Mouse (Mus musculus) stomach, adult 2 months (tissue): ENCODE results near the gene Ahnak. TPM values are rescaled to one million over a fixed set of nuclear protein-coding genes. Genes with fewer than 3 reads are reported as not detected.

ENCODE experiments used
- polyA plus RNA-seq: library from polyadenylated mRNA; depleted of rRNA; stranded (reverse); fragments of >200 nt; gene quantifications from 2 replicates; pipeline ENCODE4 v1.2.3, GENCODE M21; 2012; rRNA removed

Gene Ahnak
- polyA plus RNA-seq = 6.4 and 12.5 TPM in 2 replicates

GRCm38 (mm10) chr19:8989066-8989566, at the start of gene Ahnak:
Ahnak (plus strand) TSS chr19:8989284.

GRCm38 (mm10) chr19:8941515-8942217, 47.4 kb upstream of the Ahnak start, which contains the start of gene Mta2:
Mta2 (plus strand) TSS chr19:8941875.

GRCm38 (mm10) chr19:8953135-8954039, 35.7 kb upstream of the Ahnak start, which contains the start of gene Tut1:
Tut1 (plus strand) TSS chr19:8953847.

GRCm38 (mm10) chr19:8966590-8967372, 22.3 kb upstream of the Ahnak start, which contains the start of gene Eef1g:
Eef1g (plus strand) TSS chr19:8967041.

GRCm38 (mm10) chr19:9087821-9088220, 98.7 kb downstream of the Ahnak start, which contains the start of gene Scgb1a1:
Scgb1a1 (minus strand) TSS chr19:9087958.

Other genes starting within 250 kb of the Ahnak start
- not detected in 2 replicates for gene 1700092M07Rik, start 248.6 kb upstream of the Ahnak start, polyA plus RNA-seq
- gene Stx5a, start 247.9 kb upstream of the Ahnak start, polyA plus RNA-seq = 28.6 and 29.7 TPM in 2 replicates
- 24.7 and 38.5 TPM in 2 replicates for gene Nxf1, start 232.2 kb upstream of the Ahnak start, polyA plus RNA-seq
- 107 and 138 TPM in 2 replicates for gene Tmem223, start 218.3 kb upstream of the Ahnak start, polyA plus RNA-seq
- gene Tmem179b, start 214.8 kb upstream of the Ahnak start, polyA plus RNA-seq = 63.5 and 70.7 TPM in 2 replicates
- 5.5 and 9.3 TPM in 2 replicates for gene Taf6l, start 202.9 kb upstream of the Ahnak start, polyA plus RNA-seq
- 9.7 and 10.4 TPM in 2 replicates for gene Polr2g, start 190.7 kb upstream of the Ahnak start, polyA plus RNA-seq
- 0.48 and 0.78 TPM in 2 replicates for gene Zbtb3, start 186.7 kb upstream of the Ahnak start, polyA plus RNA-seq
- 1.4 and 2.1 TPM in 2 replicates for gene Ttc9c, start 170.0 kb upstream of the Ahnak start, polyA plus RNA-seq
- 4.1 and 4.8 TPM in 2 replicates for gene Hnrnpul2, start 169.3 kb upstream of the Ahnak start, polyA plus RNA-seq
- 0.61 TPM in 1 of 2 replicates, not detected in the other for gene AC129217.1, start 159.5 kb upstream of the Ahnak start, polyA plus RNA-seq
- gene Bscl2, start 151.8 kb upstream of the Ahnak start, polyA plus RNA-seq = 102 and 130 TPM in 2 replicates
- 0.41 and 0.42 TPM in 2 replicates for gene Gng3, start 150.1 kb upstream of the Ahnak start, polyA plus RNA-seq
- 1.0 and 1.1 TPM in 2 replicates for gene Lrrn4cl, start 138.5 kb upstream of the Ahnak start, polyA plus RNA-seq
- 92.0 and 115 TPM in 2 replicates for gene Ubxn1, start 117.8 kb upstream of the Ahnak start, polyA plus RNA-seq
- 7.5 and 9.7 TPM in 2 replicates for gene Uqcc3, start 108.4 kb upstream of the Ahnak start, polyA plus RNA-seq
- 0.36 and 0.58 TPM in 2 replicates for gene Lbhd1, start 105.6 kb upstream of the Ahnak start, polyA plus RNA-seq
- gene Gm49403, start 105.4 kb upstream of the Ahnak start, polyA plus RNA-seq = not detected in 2 replicates
- 2.3 and 2.6 TPM in 2 replicates for gene 1810009A15Rik, start 100.4 kb upstream of the Ahnak start, polyA plus RNA-seq
- gene Gm49416, start 100.4 kb upstream of the Ahnak start, polyA plus RNA-seq = 0.21 TPM in 1 of 2 replicates, not detected in the other
- gene Ints5, start 96.3 kb upstream of the Ahnak start, polyA plus RNA-seq = 12.8 and 15.7 TPM in 2 replicates
- 23.0 and 34.6 TPM in 2 replicates for gene Ganab, start 91.2 kb upstream of the Ahnak start, polyA plus RNA-seq
- 51.9 and 68.6 TPM in 2 replicates for gene B3gat3, start 68.9 kb upstream of the Ahnak start, polyA plus RNA-seq
- gene Rom1, start 59.9 kb upstream of the Ahnak start, polyA plus RNA-seq = 10.0 and 15.1 TPM in 2 replicates
- gene Eml3, start 59.7 kb upstream of the Ahnak start, polyA plus RNA-seq = 27.6 and 30.6 TPM in 2 replicates
- 7.1 and 8.7 TPM in 2 replicates for gene Mta2, start 47.4 kb upstream of the Ahnak start, polyA plus RNA-seq
- gene Tut1, start 35.4 kb upstream of the Ahnak start, polyA plus RNA-seq = 6.5 and 9.3 TPM in 2 replicates
- 33.9 and 55.8 TPM in 2 replicates for gene Eef1g, start 22.2 kb upstream of the Ahnak start, polyA plus RNA-seq
- 24.1 and 42.4 TPM in 2 replicates for gene Scgb1a1, start 98.7 kb downstream of the Ahnak start, polyA plus RNA-seq
- gene Asrgl1, start 146.4 kb downstream of the Ahnak start, polyA plus RNA-seq = 0.17 and 0.30 TPM in 2 replicates